Mouse (Mus musculus) liver, embryonic 13.5 days (tissue): ENCODE measurements around the gene Tmem121b. TPM values are rescaled to one million over a fixed set of nuclear protein-coding genes. Genes with fewer than 3 reads are reported as not detected.

ENCODE experiments used
- ATAC-seq: fragments of 200-750 bp; cut with Nextera tagmentation; 2 replicates; pipeline ENCODE4 v1.8.0; 2017; ENCODE audit warnings: low read depth, mild to moderate bottlenecking, moderate number of reproducible peaks, moderate library complexity
- DNase-seq: peaks from one replicate; pipeline ENCODE4 v3.0.0; 2022
- H3K27ac ChIP-seq: fragments of 300-500 bp; sonication (generic); 2 replicates; pipeline ENCODE4 v1.5.1; 2015; ENCODE audit warnings: moderate library complexity, mild to moderate bottlenecking, inconsistent platforms
- H3K27me3 ChIP-seq: fragments of 300-500 bp; sonication (generic); 2 replicates; pipeline ENCODE4 v1.6.1; 2015; ENCODE audit warnings: mild to moderate bottlenecking, inconsistent platforms
- H3K36me3 ChIP-seq: fragments of 300-500 bp; sonication (generic); 2 replicates; pipeline ENCODE4 v1.6.1; 2015; ENCODE audit warnings: mild to moderate bottlenecking, inconsistent platforms
- H3K4me1 ChIP-seq: fragments of 300-500 bp; sonication (generic); replicated peaks from 2 replicates; pipeline ENCODE4 v1.6.1; 2015; ENCODE audit warnings: inconsistent platforms
- H3K4me2 ChIP-seq: fragments of 300-500 bp; sonication (generic); 2 replicates; pipeline ENCODE4 v1.6.1; 2015; ENCODE audit warnings: inconsistent platforms, mild to moderate bottlenecking, moderate library complexity
- H3K4me3 ChIP-seq: fragments of 300-500 bp; sonication (generic); replicated peaks from 2 replicates; pipeline ENCODE4 v1.5.1; 2015; ENCODE audit warnings: mild to moderate bottlenecking, inconsistent platforms
- H3K9ac ChIP-seq: fragments of 300-500 bp; sonication (generic); 2 replicates; pipeline ENCODE4 v1.6.1; 2015; ENCODE audit warnings: mild to moderate bottlenecking, inconsistent platforms
- H3K9me3 ChIP-seq: fragments of 300-500 bp; sonication (generic); replicated peaks from 2 replicates; pipeline ENCODE4 v1.6.1; 2016; ENCODE audit warnings: inconsistent platforms
- WGBS: fragments of 180-500 bp; shearing (Covaris S2); methylation state at CpG from one replicate; pipeline ENCODE4 v1.1.7; 2015; ENCODE audit not compliant: insufficient replicate concordance; 5-methylcytosine and 5-hydroxymethylcytosine counted together
- polyA plus RNA-seq: library from polyadenylated mRNA; unstranded; fragments of >200 nt; fragmentation: Nextera tagmentation; extraction: Ambion mirVana; gene quantifications from 2 replicates; pipeline ENCODE4 v1.2.1, GENCODE M21; 2015

Gene Tmem121b
- polyA plus RNA-seq, result not detected in 2 replicates

- H3K36me3 ChIP-seq, result no peaks in the 10 kb centered on the region
- H3K4me2 ChIP-seq, result peak within 1 kb of the TSS; percentile 80
- under 1% methylated on average over 73 of the region's 84 CpGs for WGBS
- peak within 1 kb of the TSS; percentile 59 for H3K4me3 ChIP-seq
- no peak within 1 kb of the TSS for H3K27ac ChIP-seq
- H3K9ac ChIP-seq, result peak within 1 kb of the TSS; percentile 33
- peaks cover 80% of the 10 kb centered on the region for H3K27me3 ChIP-seq
- no peak for ATAC-seq
- H3K9me3 ChIP-seq, result no peaks in the 10 kb centered on the region
- peaks cover 24% of the 10 kb centered on the region for H3K4me1 ChIP-seq
- no peak for DNase-seq
Measured at GRCm38 (mm10) chr6:120493374-120494181, at the start of gene Tmem121b. TSS of gene Tmem121b (minus strand) at chr6:120493807.

- 15% methylated on average over 1 of the region's 1 CpGs for WGBS
- Histone ChIP-seq H3K4me1 (peaks cover 17% of the 10 kb centered on the region), H3K9ac (no peak overlapping the region), H3K36me3 (no peaks in the 10 kb centered on the region), H3K9me3 (no peaks in the 10 kb centered on the region), H3K27ac (no peak overlapping the region), H3K27me3 (no peaks in the 10 kb centered on the region), H3K4me2 (no peak overlapping the region), H3K4me3 (no peak overlapping the region)
- no peak for DNase-seq
- no peak for ATAC-seq
Measured at GRCm38 (mm10) chr6:120542061-120542460, 48.5 kb upstream of the Tmem121b start.

- no peak overlapping the region for H3K9ac ChIP-seq
- H3K27me3 ChIP-seq, result no peaks in the 10 kb centered on the region
- H3K27ac ChIP-seq, result no peak overlapping the region
- no peak for DNase-seq
- no peaks in the 10 kb centered on the region for H3K9me3 ChIP-seq
- peaks cover 17% of the 10 kb centered on the region for H3K4me1 ChIP-seq
- no peak overlapping the region for H3K4me2 ChIP-seq
- ATAC-seq, result no peak
- no peak overlapping the region for H3K4me3 ChIP-seq
- H3K36me3 ChIP-seq, result no peaks in the 10 kb centered on the region
- 54% methylated on average over 2 of the region's 2 CpGs for WGBS
Measured at GRCm38 (mm10) chr6:120541386-120541785, 47.8 kb upstream of the Tmem121b start.

DNA sequence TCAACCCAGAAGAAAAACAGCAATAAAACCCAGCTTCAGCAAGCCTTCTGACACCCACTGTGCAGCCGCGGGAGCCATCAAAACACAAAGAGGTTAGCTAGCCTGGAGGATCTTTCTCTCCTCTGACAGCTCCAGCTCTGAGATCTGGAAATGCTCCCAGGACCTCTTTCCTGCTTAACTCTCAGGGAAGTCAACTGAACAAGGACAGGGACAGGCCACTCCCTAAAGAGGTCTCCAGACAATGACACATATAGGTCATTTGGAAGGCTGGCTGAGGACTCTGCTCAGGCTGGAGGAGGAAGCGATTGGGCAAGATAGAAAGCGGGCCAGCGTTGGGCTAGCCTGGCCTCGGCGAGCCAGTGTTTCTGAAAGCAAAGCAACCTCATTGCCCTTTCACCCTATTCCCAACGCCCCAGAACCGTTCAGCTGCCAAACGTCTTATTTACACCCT lies 46.2 kb upstream of the Tmem121b start:
- Histone ChIP-seq H3K27ac (peak overlapping the region; percentile 58; the same call in 1 of the 2 replicates), H3K9me3 (no peaks in the 10 kb centered on the region), H3K4me2 (peak overlapping the region; percentile 55; the same call in 1 of the 2 replicates), H3K27me3 (no peaks in the 10 kb centered on the region), H3K9ac (peak overlapping the region; percentile 54), H3K36me3 (no peaks in the 10 kb centered on the region), H3K4me1 (peaks cover 17% of the 10 kb centered on the region), H3K4me3 (no peak overlapping the region)
- peak; percentile 36; the same call in 1 of the 2 replicates for ATAC-seq
- no peak for DNase-seq
- 53% methylated on average over 10 of the region's 10 CpGs for WGBS

DNA sequence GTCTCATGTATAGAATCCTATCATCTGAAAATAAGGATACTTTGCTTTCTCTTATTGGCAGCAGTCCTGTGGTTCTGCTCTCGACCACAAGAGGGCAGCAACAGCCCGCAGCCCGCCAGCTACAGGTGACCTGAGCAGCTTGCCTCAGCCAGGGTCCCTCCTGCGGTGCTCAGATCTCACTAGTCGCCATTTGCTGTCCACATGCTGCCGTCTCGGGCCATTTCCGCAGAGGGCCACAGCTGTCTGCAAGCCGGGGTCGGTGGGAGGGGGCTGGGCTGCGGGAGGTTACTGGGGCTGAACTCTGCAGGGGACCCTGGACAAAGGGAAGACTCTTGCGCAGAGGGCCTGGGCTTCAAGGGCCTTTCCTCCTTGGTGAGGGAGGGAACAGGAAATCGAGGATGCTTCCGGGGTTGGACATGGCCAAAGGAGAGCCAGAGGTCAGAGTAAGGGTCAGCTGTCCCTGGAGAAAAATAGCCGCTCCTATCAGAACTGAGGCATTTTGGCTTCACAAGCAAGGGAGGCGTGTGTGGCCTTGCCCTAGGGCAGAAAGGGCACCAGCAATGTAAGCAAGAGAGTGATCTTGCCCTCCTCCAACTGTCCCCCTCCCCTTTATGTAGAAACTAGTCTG lies 45.6 kb upstream of the Tmem121b start:
- H3K4me3 ChIP-seq, result peak overlapping the region; percentile 33
- H3K9ac ChIP-seq, result peak overlapping the region; percentile 54
- ATAC-seq, result peak; percentile 79
- H3K27ac ChIP-seq, result peak overlapping the region; percentile 58; the same call in 1 of the 2 replicates
- peak; percentile 75 for DNase-seq
- H3K4me2 ChIP-seq, result peak overlapping the region; percentile 55
- no peaks in the 10 kb centered on the region for H3K9me3 ChIP-seq
- H3K4me1 ChIP-seq, result peaks cover 17% of the 10 kb centered on the region
- no peaks in the 10 kb centered on the region for H3K27me3 ChIP-seq
- no peaks in the 10 kb centered on the region for H3K36me3 ChIP-seq
- whole genome bisulfite sequencing, result 11% methylated on average over 16 of the region's 16 CpGs

- no peak for ATAC-seq
- Histone ChIP-seq H3K9me3 (no peaks in the 10 kb centered on the region), H3K4me3 (no peak overlapping the region), H3K27ac (no peak overlapping the region), H3K36me3 (no peaks in the 10 kb centered on the region), H3K4me1 (peaks cover 22% of the 10 kb centered on the region), H3K9ac (no peak overlapping the region), H3K27me3 (no peaks in the 10 kb centered on the region), H3K4me2 (no peak overlapping the region)
- 64% methylated on average over 2 of the region's 2 CpGs for WGBS
- DNase-seq, result no peak
Measured at GRCm38 (mm10) chr6:120536337-120536736, 42.7 kb upstream of the Tmem121b start.

DNA sequence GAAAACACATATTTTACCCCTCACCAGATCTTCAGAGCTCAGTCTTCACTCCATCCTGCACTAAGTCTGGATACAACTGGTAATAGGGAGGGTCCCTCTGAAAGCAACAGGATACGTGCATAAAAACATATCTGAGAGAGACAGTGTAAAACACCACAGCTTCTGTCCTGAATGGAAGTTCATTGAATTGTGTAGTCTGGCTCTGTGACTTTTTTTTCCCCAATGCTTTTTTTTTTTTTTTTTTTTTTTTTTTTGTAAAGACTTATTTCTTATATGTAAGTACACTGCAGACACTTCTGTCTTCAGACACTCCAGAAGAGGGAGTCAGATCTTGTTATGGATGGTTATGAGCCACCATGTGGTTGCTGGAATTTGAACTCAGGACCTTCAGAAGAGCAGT lies 39.0 kb upstream of the Tmem121b start:
- no peak for ATAC-seq
- no peak overlapping the region for H3K27ac ChIP-seq
- no peaks in the 10 kb centered on the region for H3K9me3 ChIP-seq
- peaks cover 35% of the 10 kb centered on the region for H3K4me1 ChIP-seq
- no peaks in the 10 kb centered on the region for H3K36me3 ChIP-seq
- H3K9ac ChIP-seq, result no peak overlapping the region
- no peaks in the 10 kb centered on the region for H3K27me3 ChIP-seq
- no peak for DNase-seq
- H3K4me2 ChIP-seq, result peak overlapping the region; percentile 80
- peak overlapping the region; percentile 87; the same call in 1 of the 2 replicates for H3K4me3 ChIP-seq
- 73% methylated on average over 1 of the region's 1 CpGs for WGBS

- Histone ChIP-seq H3K27me3 (no peaks in the 10 kb centered on the region), H3K4me2 (peak within 1 kb of the TSS; percentile 80), H3K4me3 (peak within 1 kb of the TSS; percentile 87), H3K9me3 (no peaks in the 10 kb centered on the region), H3K4me1 (peaks cover 35% of the 10 kb centered on the region), H3K9ac (peak within 1 kb of the TSS; percentile 81), H3K36me3 (no peaks in the 10 kb centered on the region), H3K27ac (peak within 1 kb of the TSS; percentile 47)
- ATAC-seq (peak; percentile 96), DNase-seq (peak; percentile 87)
- WGBS, result under 1% methylated on average over 75 of the region's 75 CpGs
Measured at GRCm38 (mm10) chr6:120531020-120531965, 37.7 kb upstream of the Tmem121b start, which contains the start of gene Hdhd5. TSS of gene Hdhd5 (minus strand) at chr6:120531319.

DNA sequence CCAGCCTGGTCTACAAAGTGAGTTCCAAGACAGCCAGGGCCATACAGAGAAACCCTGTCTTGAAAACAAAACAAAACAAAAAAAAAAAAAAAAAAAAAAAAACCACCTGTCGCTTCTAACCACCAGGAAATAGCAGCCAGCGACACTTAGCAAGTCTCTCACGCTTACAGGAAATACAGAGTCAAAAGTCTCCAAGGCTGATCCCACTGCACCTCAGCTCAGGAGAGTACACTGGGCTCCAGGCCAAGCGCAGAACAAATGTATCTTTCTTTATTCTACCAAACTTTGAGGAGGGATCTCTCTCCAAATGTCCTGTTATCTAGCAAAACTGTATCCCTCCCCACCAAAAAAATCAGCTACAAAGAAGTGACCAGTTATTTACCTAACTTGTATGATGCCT lies 35.5 kb upstream of the Tmem121b start:
- Histone ChIP-seq H3K36me3 (no peaks in the 10 kb centered on the region), H3K27ac (no peak overlapping the region), H3K4me1 (peaks cover 35% of the 10 kb centered on the region), H3K9me3 (no peaks in the 10 kb centered on the region), H3K4me3 (no peak overlapping the region), H3K27me3 (no peaks in the 10 kb centered on the region), H3K4me2 (no peak overlapping the region), H3K9ac (no peak overlapping the region)
- ATAC-seq (no peak), DNase-seq (no peak)
- WGBS, result 74% methylated on average over 4 of the region's 4 CpGs

GRCm38 (mm10) chr6:120524796-120525195 lies 31.2 kb upstream of the Tmem121b start:
- Histone ChIP-seq H3K36me3 (peaks cover 33% of the 10 kb centered on the region), H3K9me3 (no peaks in the 10 kb centered on the region), H3K27ac (no peak overlapping the region), H3K9ac (no peak overlapping the region), H3K4me3 (no peak overlapping the region), H3K4me2 (no peak overlapping the region), H3K27me3 (no peaks in the 10 kb centered on the region), H3K4me1 (peaks cover 16% of the 10 kb centered on the region)
- ATAC-seq (no peak), DNase-seq (no peak)
- 82% methylated on average over 5 of the region's 5 CpGs for WGBS

DNA sequence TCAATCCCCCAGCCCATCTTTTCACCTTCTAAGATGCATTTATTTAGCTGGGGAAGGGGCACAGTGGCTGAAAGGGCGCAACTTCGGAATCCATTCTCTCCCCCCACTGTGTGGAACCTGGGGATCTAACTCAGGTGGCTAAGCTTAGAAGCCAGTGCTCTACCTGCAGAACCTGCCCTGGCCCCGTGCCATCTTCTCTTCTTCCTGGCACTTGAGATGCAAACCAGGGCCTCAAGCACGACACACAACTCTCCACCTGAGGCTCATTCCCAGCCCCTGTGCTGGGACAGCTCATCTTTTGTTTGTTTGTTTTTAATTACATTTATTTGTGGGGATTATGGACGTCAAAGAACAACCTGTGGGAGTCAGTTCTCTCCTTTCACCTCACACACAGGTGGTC lies 26.0 kb upstream of the Tmem121b start:
- ATAC-seq, result no peak
- WGBS, result 86% methylated on average over 5 of the region's 5 CpGs
- no peak overlapping the region for H3K27ac ChIP-seq
- no peaks in the 10 kb centered on the region for H3K9me3 ChIP-seq
- H3K4me1 ChIP-seq, result peaks cover 39% of the 10 kb centered on the region
- H3K27me3 ChIP-seq, result no peaks in the 10 kb centered on the region
- H3K4me2 ChIP-seq, result no peak overlapping the region
- DNase-seq, result no peak
- no peak overlapping the region for H3K9ac ChIP-seq
- H3K36me3 ChIP-seq, result peaks cover 43% of the 10 kb centered on the region
- no peak overlapping the region for H3K4me3 ChIP-seq
